Mouse (Mus musculus) kidney, embryonic 14.5 days (tissue): ENCODE data around the gene Psmd9. TPM values are rescaled to one million over a fixed set of nuclear protein-coding genes. Genes with fewer than 3 reads are reported as not detected.
A peak's percentile ranks its signal among the peaks of the same experiment; 100 is the strongest.

ENCODE experiments used
- ATAC-seq: fragments of 200-750 bp; cut with Nextera tagmentation; 2 replicates; pipeline ENCODE4 v1.8.0; 2017; ENCODE audit warnings: moderate number of reproducible peaks, mild to moderate bottlenecking, moderate TSS enrichment, moderate library complexity; ENCODE audit not compliant: low FRiP score, low TSS enrichment
- H3K27ac ChIP-seq: fragments of 300-500 bp; sonication (generic); 2 replicates; pipeline ENCODE4 v1.5.1; 2014; ENCODE audit warnings: low read depth, mild to moderate bottlenecking, low read length, moderate library complexity, mixed read lengths
- H3K27me3 ChIP-seq: fragments of 300-500 bp; sonication (generic); 2 replicates; pipeline ENCODE4 v1.6.1; 2014; ENCODE audit warnings: mild to moderate bottlenecking, low read length; ENCODE audit not compliant: control insufficient read depth, insufficient read depth
- H3K36me3 ChIP-seq: fragments of 300-500 bp; sonication (generic); 2 replicates; pipeline ENCODE4 v1.6.1; 2014; ENCODE audit warnings: low read length, mixed read lengths; ENCODE audit not compliant: control insufficient read depth, insufficient read depth
- H3K4me1 ChIP-seq: fragments of 300-500 bp; sonication (generic); 2 replicates; pipeline ENCODE4 v1.6.1; 2014; ENCODE audit warnings: low read length, mixed read lengths; ENCODE audit not compliant: control insufficient read depth, insufficient read depth
- H3K4me2 ChIP-seq: fragments of 300-500 bp; sonication (generic); replicated peaks from 2 replicates; pipeline ENCODE4 v1.6.1; 2014; ENCODE audit warnings: low read depth, mild to moderate bottlenecking, low read length
- H3K4me3 ChIP-seq: fragments of 300-500 bp; sonication (generic); 2 replicates; pipeline ENCODE4 v1.5.1; 2014; ENCODE audit warnings: mild to moderate bottlenecking, low read length
- H3K9ac ChIP-seq: fragments of 300-500 bp; sonication (generic); 2 replicates; pipeline ENCODE4 v1.6.1; 2014; ENCODE audit warnings: low read depth, mild to moderate bottlenecking, low read length, moderate library complexity
- H3K9me3 ChIP-seq: fragments of 300-500 bp; sonication (generic); 2 replicates; pipeline ENCODE4 v1.6.1; 2016; ENCODE audit warnings: low read length; ENCODE audit not compliant: control insufficient read depth
- WGBS: fragments of 180-500 bp; shearing (Covaris S2); extraction: QIAGEN DNeasy Blood & Tissue Kit; methylation state at CpG from one replicate; pipeline ENCODE4 v1.1.7; 2014; 5-methylcytosine and 5-hydroxymethylcytosine counted together
- polyA plus RNA-seq: library from polyadenylated mRNA; unstranded; fragments of >200 nt; fragmentation: Nextera tagmentation; extraction: Ambion mirVana; gene quantifications from 2 replicates; pipeline ENCODE4 v1.2.1, GENCODE M21; 2014

The Psmd9 gene
- polyA plus RNA-seq, 1 experiment from 2014 or later = 73.9 TPM

- ATAC-seq = no peak
- WGBS = 89% methylated on average over 17 of the region's 17 CpGs
- H3K4me3 ChIP-seq = no peak overlapping the region
- no peak overlapping the region for H3K27ac ChIP-seq
- H3K9ac ChIP-seq = no peak overlapping the region
- no peak overlapping the region for H3K4me2 ChIP-seq
- H3K4me1 ChIP-seq = peaks cover 47% of the 10 kb centered on the region
- H3K9me3 ChIP-seq = no peaks in the 10 kb centered on the region
- H3K36me3 ChIP-seq = peaks cover 63% of the 10 kb centered on the region
- no peaks in the 10 kb centered on the region for H3K27me3 ChIP-seq
Observed at GRCm38 (mm10) chr5:123147569-123147968, 21.6 kb upstream of the Psmd9 start.

DNA sequence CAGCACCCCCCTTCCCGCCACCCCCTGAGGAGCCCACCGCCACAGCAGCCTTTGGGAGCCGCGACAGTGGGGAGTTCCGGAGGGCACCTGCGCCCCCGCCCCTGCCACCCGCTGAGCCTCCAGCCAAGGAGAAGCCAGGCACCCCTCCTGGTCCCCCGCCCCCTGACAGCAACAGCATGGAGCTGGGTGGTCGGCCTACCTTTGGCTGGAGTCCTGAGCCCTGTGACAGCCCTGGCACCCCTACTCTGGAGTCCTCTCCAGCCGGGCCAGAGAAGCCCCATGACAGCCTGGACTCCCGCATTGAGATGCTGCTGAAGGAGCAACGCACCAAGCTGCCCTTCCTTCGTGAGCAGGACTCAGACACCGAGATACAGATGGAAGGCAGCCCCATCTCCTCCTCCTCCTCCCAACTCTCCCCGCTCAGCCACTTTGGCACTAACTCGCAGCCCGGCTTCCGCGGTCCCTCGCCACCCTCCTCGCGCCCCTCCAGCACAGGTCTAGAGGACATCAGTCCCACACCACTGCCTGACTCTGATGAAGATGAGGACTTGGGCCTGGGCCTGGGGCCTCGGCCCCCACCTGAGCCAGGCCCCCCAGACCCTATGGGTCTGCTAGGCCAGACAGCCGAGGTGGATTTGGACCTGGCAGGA, 21.0 kb upstream of the Psmd9 start:
- Histone ChIP-seq H3K9ac (no peak overlapping the region), H3K4me1 (peaks cover 47% of the 10 kb centered on the region), H3K4me3 (no peak overlapping the region), H3K27ac (no peak overlapping the region), H3K9me3 (no peaks in the 10 kb centered on the region), H3K36me3 (peaks cover 69% of the 10 kb centered on the region), H3K4me2 (no peak overlapping the region), H3K27me3 (no peaks in the 10 kb centered on the region)
- 91% methylated on average over 25 of the region's 25 CpGs for WGBS
- no peak for ATAC-seq

- peak overlapping the region; percentile 29; the same call in 1 of the 2 replicates for H3K9ac ChIP-seq
- peaks cover 82% of the 10 kb centered on the region for H3K36me3 ChIP-seq
- 4% methylated on average over 19 of the region's 19 CpGs for WGBS
- no peaks in the 10 kb centered on the region for H3K27me3 ChIP-seq
- peak overlapping the region; percentile 47 for H3K4me2 ChIP-seq
- H3K4me3 ChIP-seq = peak overlapping the region; percentile 33
- peak; percentile 88 for ATAC-seq
- H3K9me3 ChIP-seq = no peaks in the 10 kb centered on the region
- H3K4me1 ChIP-seq = peaks cover 39% of the 10 kb centered on the region
- peak overlapping the region; percentile 17; the same call in 1 of the 2 replicates for H3K27ac ChIP-seq
Observed at GRCm38 (mm10) chr5:123149451-123150400, 19.5 kb upstream of the Psmd9 start.

GRCm38 (mm10) chr5:123150641-123151040, 18.6 kb upstream of the Psmd9 start:
- H3K4me3 ChIP-seq = peak overlapping the region; percentile 33
- peak overlapping the region; percentile 24; the same call in 1 of the 2 replicates for H3K9ac ChIP-seq
- H3K4me2 ChIP-seq = peak overlapping the region; percentile 47
- H3K27ac ChIP-seq = no peak overlapping the region; the same call in 1 of the 2 replicates
- no peak for ATAC-seq
- peaks cover 82% of the 10 kb centered on the region for H3K36me3 ChIP-seq
- no peaks in the 10 kb centered on the region for H3K9me3 ChIP-seq
- WGBS = 30% methylated on average over 7 of the region's 7 CpGs
- peaks cover 33% of the 10 kb centered on the region for H3K4me1 ChIP-seq
- H3K27me3 ChIP-seq = no peaks in the 10 kb centered on the region

DNA sequence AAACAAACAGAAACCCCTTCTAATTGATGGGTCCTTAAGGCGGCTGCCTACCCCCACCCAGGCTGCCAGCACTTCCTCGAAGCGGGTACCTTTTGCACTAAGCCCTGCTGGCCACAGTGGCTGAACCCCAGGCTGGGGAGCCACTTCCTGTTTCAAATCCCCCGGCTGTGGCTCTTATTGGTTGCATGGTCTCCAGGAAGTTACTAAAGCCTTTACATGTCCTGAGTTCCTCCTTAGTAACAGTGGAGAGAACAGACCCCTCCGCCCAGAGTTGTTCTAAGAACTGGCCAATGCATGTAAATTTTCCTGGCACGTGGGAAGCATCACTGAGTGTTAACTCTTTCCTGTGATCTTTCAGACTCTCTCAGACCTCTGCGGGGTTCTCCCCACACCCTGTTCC, 18.1 kb upstream of the Psmd9 start:
- H3K27ac ChIP-seq = no peak overlapping the region; the same call in 1 of the 2 replicates
- no peak overlapping the region for H3K4me3 ChIP-seq
- no peaks in the 10 kb centered on the region for H3K27me3 ChIP-seq
- peaks cover 33% of the 10 kb centered on the region for H3K4me1 ChIP-seq
- no peaks in the 10 kb centered on the region for H3K9me3 ChIP-seq
- ATAC-seq = no peak; the same call in 1 of the 2 replicates
- 18% methylated on average over 7 of the region's 7 CpGs for WGBS
- peak overlapping the region; percentile 47 for H3K4me2 ChIP-seq
- peak overlapping the region; percentile 24; the same call in 1 of the 2 replicates for H3K9ac ChIP-seq
- H3K36me3 ChIP-seq = peaks cover 78% of the 10 kb centered on the region

DNA sequence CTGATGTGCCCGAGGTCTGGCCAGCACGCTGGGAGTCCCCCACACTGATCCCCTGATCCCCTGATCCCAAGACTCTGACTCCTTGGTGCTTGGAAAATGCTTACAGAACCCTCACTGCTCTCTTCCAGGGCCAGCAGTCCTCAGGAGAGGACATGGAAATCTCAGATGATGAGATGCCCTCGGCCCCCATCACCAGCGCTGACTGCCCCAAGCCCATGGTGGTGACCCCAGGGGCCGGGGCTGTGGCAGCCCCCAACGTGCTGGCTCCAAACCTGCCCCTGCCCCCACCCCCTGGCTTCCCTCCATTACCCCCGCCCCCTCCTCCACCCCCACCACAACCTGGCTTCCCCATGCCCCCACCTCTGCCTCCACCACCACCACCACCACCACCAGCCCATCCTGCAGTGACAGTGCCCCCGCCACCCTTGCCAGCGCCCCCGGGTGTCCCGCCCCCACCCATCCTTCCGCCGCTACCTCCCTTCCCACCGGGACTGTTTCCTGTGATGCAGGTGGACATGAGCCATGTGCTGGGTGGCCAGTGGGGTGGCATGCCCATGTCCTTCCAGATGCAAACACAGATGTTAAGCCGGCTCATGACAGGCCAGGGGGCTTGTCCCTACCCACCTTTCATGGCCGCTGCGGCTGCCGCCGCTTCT, 17.4 kb upstream of the Psmd9 start:
- H3K27me3 ChIP-seq = no peaks in the 10 kb centered on the region
- no peaks in the 10 kb centered on the region for H3K9me3 ChIP-seq
- no peak overlapping the region for H3K27ac ChIP-seq
- H3K36me3 ChIP-seq = peaks cover 77% of the 10 kb centered on the region
- 90% methylated on average over 19 of the region's 19 CpGs for WGBS
- H3K4me3 ChIP-seq = no peak overlapping the region
- peaks cover 33% of the 10 kb centered on the region for H3K4me1 ChIP-seq
- H3K4me2 ChIP-seq = no peak overlapping the region
- no peak for ATAC-seq
- H3K9ac ChIP-seq = no peak overlapping the region

- no peak for ATAC-seq
- Histone ChIP-seq H3K27me3 (no peaks in the 10 kb centered on the region), H3K4me1 (peaks cover 33% of the 10 kb centered on the region), H3K4me2 (no peak overlapping the region), H3K36me3 (peaks cover 77% of the 10 kb centered on the region), H3K27ac (no peak overlapping the region), H3K9me3 (no peaks in the 10 kb centered on the region), H3K9ac (no peak overlapping the region), H3K4me3 (no peak overlapping the region)
- 81% methylated on average over 1 of the region's 1 CpGs for WGBS
Observed at GRCm38 (mm10) chr5:123152901-123153300, 16.3 kb upstream of the Psmd9 start.

GRCm38 (mm10) chr5:123155425-123155824, 13.8 kb upstream of the Psmd9 start:
- Histone ChIP-seq H3K4me2 (no peak overlapping the region), H3K4me3 (no peak overlapping the region), H3K9ac (no peak overlapping the region), H3K27me3 (no peaks in the 10 kb centered on the region), H3K9me3 (no peaks in the 10 kb centered on the region), H3K4me1 (peaks cover 12% of the 10 kb centered on the region), H3K36me3 (peaks cover 82% of the 10 kb centered on the region), H3K27ac (no peak overlapping the region)
- no peak for ATAC-seq
- 57% methylated on average over 7 of the region's 7 CpGs for WGBS
